Mouse (Mus musculus) heart, embryonic 15.5 days (tissue): ENCODE measurements around the gene Ncoa6. TPM values are rescaled to one million over a fixed set of nuclear protein-coding genes. Genes with fewer than 3 reads are reported as not detected.

Experiments used
- ATAC-seq: fragments of 200-750 bp; cut with Nextera tagmentation; replicated peaks from 2 replicates; pipeline ENCODE4 v1.8.0; 2017; ENCODE audit warnings: low read depth, moderate TSS enrichment; ENCODE audit not compliant: insufficient number of reproducible peaks, insufficient read depth, low FRiP score
- H3K27ac ChIP-seq: fragments of 300-500 bp; sonication (generic); 2 replicates; pipeline ENCODE4 v1.5.1; 2015; ENCODE audit warnings: mild to moderate bottlenecking, inconsistent platforms
- H3K27me3 ChIP-seq: fragments of 300-500 bp; sonication (generic); 2 replicates; pipeline ENCODE4 v1.6.1; 2015; ENCODE audit warnings: inconsistent platforms
- H3K36me3 ChIP-seq: fragments of 300-500 bp; sonication (generic); 2 replicates; pipeline ENCODE4 v1.6.1; 2015; ENCODE audit warnings: mild to moderate bottlenecking, inconsistent platforms
- H3K4me1 ChIP-seq: fragments of 300-500 bp; sonication (generic); replicated peaks from 2 replicates; pipeline ENCODE4 v1.6.1; 2015; ENCODE audit warnings: inconsistent platforms
- H3K4me2 ChIP-seq: fragments of 300-500 bp; sonication (generic); 2 replicates; pipeline ENCODE4 v1.6.1; 2015; ENCODE audit warnings: inconsistent platforms, mild to moderate bottlenecking, moderate library complexity
- H3K4me3 ChIP-seq: fragments of 300-500 bp; sonication (generic); 2 replicates; pipeline ENCODE4 v1.5.1; 2015; ENCODE audit warnings: mild to moderate bottlenecking, inconsistent platforms
- H3K9ac ChIP-seq: fragments of 300-500 bp; sonication (generic); 2 replicates; pipeline ENCODE4 v1.6.1; 2015; ENCODE audit warnings: mild to moderate bottlenecking, inconsistent platforms
- H3K9me3 ChIP-seq: fragments of 300-500 bp; sonication (generic); replicated peaks from 2 replicates; pipeline ENCODE4 v1.6.1; 2016; ENCODE audit warnings: inconsistent platforms
- WGBS: fragments of 180-500 bp; shearing (Covaris S2); methylation state at CpG from one replicate; pipeline ENCODE4 v1.1.7; 2015; ENCODE audit warnings: mixed read lengths; 5-methylcytosine and 5-hydroxymethylcytosine counted together
- polyA plus RNA-seq: library from polyadenylated mRNA; unstranded; fragments of >200 nt; fragmentation: Nextera tagmentation; extraction: Ambion mirVana; gene quantifications from 2 replicates; pipeline ENCODE4 v1.2.1, GENCODE M21; 2015

Ncoa6 gene
- polyA plus RNA-seq, 1 experiment from 2014 or later, result 14.5 TPM

DNA sequence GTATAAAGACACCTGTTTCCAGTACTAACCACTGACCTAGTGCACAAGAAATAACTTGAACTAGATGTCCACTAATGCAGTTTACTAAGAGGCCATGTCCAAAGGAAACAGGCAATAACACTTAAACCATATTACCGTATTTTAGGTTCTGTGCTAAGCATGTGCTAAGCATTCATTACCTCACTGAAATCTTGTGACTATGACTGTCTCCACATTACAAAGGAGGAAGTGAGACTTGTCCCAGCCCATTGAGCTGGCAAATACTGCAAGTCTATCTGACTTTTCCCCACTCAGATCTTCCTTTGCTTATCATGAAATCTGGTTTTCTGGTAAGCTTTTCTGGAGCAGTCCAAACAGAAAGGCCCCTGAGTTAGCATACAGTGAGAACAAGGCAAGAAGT, 69.1 kb downstream of the Ncoa6 start:
- Histone ChIP-seq H3K4me3 (no peak overlapping the region), H3K4me1 (0 out of 2 replicates have a peak, but pooled peaks cover 7% of the 10 kb centered on the region), H3K9ac (no peak overlapping the region), H3K27ac (no peak overlapping the region), H3K4me2 (no peak overlapping the region), H3K27me3 (no peaks in the 10 kb centered on the region), H3K36me3 (peaks cover 62% of the 10 kb centered on the region), H3K9me3 (no peaks in the 10 kb centered on the region)
- WGBS, result 92% methylated on average over 1 of the region's 1 CpGs
- ATAC-seq, result no peak

DNA sequence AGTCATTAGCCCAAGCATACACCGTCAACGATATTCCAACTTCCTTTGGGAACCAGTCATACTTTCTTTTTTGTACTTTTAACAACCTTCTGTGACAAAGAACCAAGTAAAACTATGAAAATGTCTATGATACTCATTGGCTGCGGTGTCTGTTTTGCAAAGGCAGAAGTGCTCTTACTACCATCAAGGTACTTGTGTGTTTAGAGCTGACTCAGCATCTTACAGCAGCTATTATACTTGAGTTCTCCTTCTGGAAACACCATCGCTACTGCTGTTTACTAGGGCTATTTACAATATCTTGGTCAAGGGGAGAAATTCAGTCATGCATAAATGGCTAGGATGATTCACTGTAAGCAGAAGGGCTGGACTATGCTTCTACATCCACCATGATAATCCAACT, 71.8 kb downstream of the Ncoa6 start:
- peaks cover 48% of the 10 kb centered on the region for H3K36me3 ChIP-seq
- H3K9me3 ChIP-seq, result no peaks in the 10 kb centered on the region
- 94% methylated on average over 4 of the region's 4 CpGs for WGBS
- no peak overlapping the region for H3K4me2 ChIP-seq
- H3K27me3 ChIP-seq, result no peaks in the 10 kb centered on the region
- H3K27ac ChIP-seq, result no peak overlapping the region
- no peak for ATAC-seq
- no peak overlapping the region for H3K9ac ChIP-seq
- H3K4me3 ChIP-seq, result no peak overlapping the region
- 0 out of 2 replicates have a peak, but pooled peaks cover 7% of the 10 kb centered on the region for H3K4me1 ChIP-seq

GRCm38 (mm10) chr2:155400276-155400675, 73.4 kb downstream of the Ncoa6 start:
- Histone ChIP-seq H3K9ac (no peak overlapping the region), H3K4me2 (no peak overlapping the region), H3K9me3 (no peaks in the 10 kb centered on the region), H3K27me3 (no peaks in the 10 kb centered on the region), H3K4me3 (no peak overlapping the region), H3K36me3 (peaks cover 37% of the 10 kb centered on the region), H3K4me1 (0 out of 2 replicates have a peak, but pooled peaks cover 7% of the 10 kb centered on the region), H3K27ac (no peak overlapping the region)
- no peak for ATAC-seq

GRCm38 (mm10) chr2:155394586-155394985, 79.1 kb downstream of the Ncoa6 start:
- Histone ChIP-seq H3K9ac (no peak overlapping the region), H3K9me3 (no peaks in the 10 kb centered on the region), H3K4me1 (0 out of 2 replicates have a peak, but pooled peaks cover 2% of the 10 kb centered on the region), H3K4me2 (no peak overlapping the region), H3K4me3 (no peak overlapping the region), H3K27me3 (no peaks in the 10 kb centered on the region), H3K27ac (no peak overlapping the region), H3K36me3 (peaks cover 35% of the 10 kb centered on the region)
- WGBS, result 79% methylated on average over 5 of the region's 5 CpGs
- ATAC-seq, result no peak

GRCm38 (mm10) chr2:155388573-155388972, 85.1 kb downstream of the Ncoa6 start:
- no peak overlapping the region for H3K4me3 ChIP-seq
- H3K4me2 ChIP-seq, result no peak overlapping the region
- ATAC-seq, result no peak
- peak overlapping the region; percentile 31; the same call in 1 of the 2 replicates for H3K27ac ChIP-seq
- peaks cover 46% of the 10 kb centered on the region for H3K4me1 ChIP-seq
- H3K27me3 ChIP-seq, result no peaks in the 10 kb centered on the region
- H3K9me3 ChIP-seq, result no peaks in the 10 kb centered on the region
- H3K36me3 ChIP-seq, result peaks cover 52% of the 10 kb centered on the region
- no peak overlapping the region for H3K9ac ChIP-seq
- WGBS, result 76% methylated on average over 2 of the region's 2 CpGs

DNA sequence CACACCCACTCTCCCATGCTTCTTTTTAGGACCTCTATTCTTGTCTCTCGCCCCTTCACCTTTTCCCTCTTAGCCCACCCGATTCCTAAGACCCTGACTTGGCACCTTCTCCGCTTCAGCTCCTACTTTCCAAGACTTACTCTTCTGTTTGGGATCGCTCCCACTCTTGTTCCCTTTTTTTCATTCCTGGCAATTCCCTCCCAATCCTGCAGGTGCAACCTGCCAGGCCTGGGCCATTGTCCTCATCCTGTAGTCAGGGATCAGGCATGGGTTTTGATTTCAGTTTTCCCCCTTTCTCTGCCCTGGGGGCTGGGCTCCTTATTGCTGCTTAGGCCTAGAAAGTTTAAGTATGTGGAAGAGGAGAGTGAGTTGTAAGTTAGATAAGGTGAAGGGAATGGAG, 86.6 kb downstream of the Ncoa6 start:
- Histone ChIP-seq H3K9me3 (no peaks in the 10 kb centered on the region), H3K27ac (no peak overlapping the region), H3K36me3 (peaks cover 48% of the 10 kb centered on the region), H3K4me3 (no peak overlapping the region), H3K4me2 (no peak overlapping the region), H3K4me1 (peaks cover 60% of the 10 kb centered on the region), H3K27me3 (no peaks in the 10 kb centered on the region), H3K9ac (no peak overlapping the region)
- ATAC-seq, result no peak
- WGBS, result 79% methylated on average over 4 of the region's 4 CpGs

DNA sequence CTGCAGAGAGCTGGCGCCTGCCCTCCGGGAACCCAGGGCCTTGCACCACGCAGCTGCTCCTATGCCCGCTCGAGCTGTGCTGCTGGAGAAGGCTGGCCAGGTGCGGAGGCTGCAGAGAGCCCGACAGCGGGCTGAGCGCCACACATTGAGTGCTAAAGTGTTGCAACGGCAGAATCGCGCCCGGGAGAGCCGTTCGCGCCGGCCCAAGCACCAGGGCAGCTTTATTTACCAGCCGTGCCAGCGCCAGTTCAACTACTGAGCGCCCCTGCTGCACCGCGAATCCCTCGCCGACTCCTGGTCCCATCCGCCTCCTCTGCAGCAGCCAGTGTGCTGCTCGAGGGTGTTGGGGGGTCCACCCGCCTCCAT, 87.2 kb downstream of the Ncoa6 start:
- no peaks in the 10 kb centered on the region for H3K9me3 ChIP-seq
- H3K4me2 ChIP-seq, result no peak overlapping the region

GRCm38 (mm10) chr2:155385731-155386533, 87.8 kb downstream of the Ncoa6 start:
- Histone ChIP-seq H3K27ac (no peak overlapping the region), H3K9ac (no peak overlapping the region), H3K9me3 (no peaks in the 10 kb centered on the region), H3K4me2 (no peak overlapping the region), H3K4me1 (peaks cover 62% of the 10 kb centered on the region), H3K4me3 (no peak overlapping the region), H3K27me3 (no peaks in the 10 kb centered on the region), H3K36me3 (peaks cover 44% of the 10 kb centered on the region)
- WGBS, result 65% methylated on average over 18 of the region's 18 CpGs
- ATAC-seq, result no peak

More for the DNA sequence above, 87.2 kb downstream of the Ncoa6 start:
- Histone ChIP-seq H3K27ac (no peak overlapping the region), H3K27me3 (no peaks in the 10 kb centered on the region), H3K4me1 (peaks cover 60% of the 10 kb centered on the region), H3K4me3 (no peak overlapping the region), H3K9ac (no peak overlapping the region), H3K36me3 (peaks cover 48% of the 10 kb centered on the region)
- no peak for ATAC-seq
- WGBS, result 39% methylated on average over 27 of the region's 27 CpGs

DNA sequence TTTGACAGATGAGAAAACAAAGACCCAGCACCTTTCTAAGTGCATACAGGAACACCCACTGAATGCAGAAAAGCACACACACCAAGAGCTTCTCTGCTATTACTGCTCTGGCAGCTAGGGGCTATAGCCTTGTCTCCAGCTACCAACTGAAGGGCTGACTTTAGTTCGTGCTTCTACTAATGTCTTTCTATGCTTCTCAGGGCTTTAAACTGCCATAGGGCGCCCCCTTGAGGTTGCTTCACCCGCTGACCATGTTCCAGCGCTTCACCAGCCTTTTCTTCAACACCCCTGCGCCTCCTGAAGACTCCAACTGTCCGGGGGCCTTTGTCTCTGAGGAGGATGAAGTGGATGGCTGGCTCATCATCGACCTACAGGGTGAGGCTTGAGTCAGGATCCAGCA, 88.6 kb downstream of the Ncoa6 start:
- peaks cover 65% of the 10 kb centered on the region for H3K4me1 ChIP-seq
- 34% methylated on average over 7 of the region's 7 CpGs for WGBS
- peaks cover 37% of the 10 kb centered on the region for H3K36me3 ChIP-seq
- no peak overlapping the region for H3K4me3 ChIP-seq
- H3K4me2 ChIP-seq, result no peak overlapping the region
- no peak overlapping the region for H3K9ac ChIP-seq
- no peaks in the 10 kb centered on the region for H3K9me3 ChIP-seq
- ATAC-seq, result no peak
- peaks cover 2% of the 10 kb centered on the region; the same call in 1 of the 2 replicates for H3K27me3 ChIP-seq
- H3K27ac ChIP-seq, result no peak overlapping the region

- Histone ChIP-seq H3K9me3 (no peaks in the 10 kb centered on the region), H3K4me2 (peak overlapping the region; percentile 83), H3K36me3 (peaks cover 29% of the 10 kb centered on the region), H3K4me3 (peak overlapping the region; percentile 75), H3K27me3 (peaks cover 5% of the 10 kb centered on the region; the same call in 1 of the 2 replicates), H3K4me1 (peaks cover 52% of the 10 kb centered on the region), H3K9ac (peak overlapping the region; percentile 89), H3K27ac (peak overlapping the region; percentile 98)
- peak; percentile 27; the same call in 1 of the 2 replicates for ATAC-seq
- WGBS, result 38% methylated on average over 2 of the region's 2 CpGs
These were observed 90.8 kb downstream of the Ncoa6 start for GRCm38 (mm10) chr2:155382791-155383438.

DNA sequence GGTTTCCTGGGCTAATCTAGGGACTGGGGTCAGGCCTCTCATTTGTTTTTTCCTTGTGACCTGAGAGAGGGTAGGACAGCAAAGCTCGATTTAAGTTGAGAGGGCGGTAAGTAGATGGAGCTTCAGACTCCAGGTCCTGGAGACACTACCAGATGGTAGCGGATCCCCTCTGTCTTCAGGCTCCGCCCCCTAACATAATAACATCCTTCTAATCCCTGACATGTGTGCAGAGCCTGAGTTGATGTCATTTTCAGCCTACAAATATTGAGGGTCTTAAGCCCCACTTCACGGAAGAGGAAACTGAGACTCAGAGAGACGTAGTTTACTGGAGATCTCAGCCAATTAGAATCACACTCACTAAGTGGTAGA, 91.4 kb downstream of the Ncoa6 start:
- H3K36me3 ChIP-seq, result peaks cover 23% of the 10 kb centered on the region
- peaks cover 5% of the 10 kb centered on the region; the same call in 1 of the 2 replicates for H3K27me3 ChIP-seq
- no peaks in the 10 kb centered on the region for H3K9me3 ChIP-seq
- WGBS, result 16% methylated on average over 6 of the region's 6 CpGs
- peak; percentile 11 for ATAC-seq
- H3K27ac ChIP-seq, result peak overlapping the region; percentile 98
- H3K4me1 ChIP-seq, result peaks cover 47% of the 10 kb centered on the region
- peak overlapping the region; percentile 75 for H3K4me3 ChIP-seq
- H3K4me2 ChIP-seq, result peak overlapping the region; percentile 83
- peak overlapping the region; percentile 89 for H3K9ac ChIP-seq
